Mouse (Mus musculus) mouse trophoblast stem cell (cell line): Measurements from ENCODE around the gene Ankrd36.

Experiments
- in situ Hi-C, 2 experiments: fragments of 300-500 bp; cut with MseI, MboI; formaldehyde crosslinking; loops; 2 replicates in 1 of 2; 3 replicates in 1 of 2; pipeline ENCODE4 v1.15.1; 2025

Gene Ankrd36

GRCm38 (mm10) chr11:5650321-5650720 lies 80.8 kb downstream of the Ankrd36 start:
- in situ Hi-C loops = no loop called here

GRCm38 (mm10) chr11:5682541-5682940 lies 113.1 kb downstream of the Ankrd36 start:
- in situ Hi-C loops = loop anchor here in 1 of 2 experiments (10.0 kb wide), 1 partner anchor 198 kb away; no protein-coding TSS in a partner anchor

- in situ Hi-C loops = loop anchor here in 1 of 2 experiments (10.0 kb wide), 1 partner anchor 199 kb away; no protein-coding TSS in a partner anchor
Measured at GRCm38 (mm10) chr11:5684283-5684682, 114.8 kb downstream of the Ankrd36 start.

GRCm38 (mm10) chr11:5691775-5692174 lies 122.3 kb downstream of the Ankrd36 start:
- in situ Hi-C loops = loop anchor here in 1 of 2 experiments (5.0 kb wide), 1 partner anchor 209 kb away; no protein-coding TSS in a partner anchor

GRCm38 (mm10) chr11:5700808-5701207 lies 131.3 kb downstream of the Ankrd36 start:
- in situ Hi-C loops = no loop called here

- in situ Hi-C loops = no loop called here
Measured at GRCm38 (mm10) chr11:5701300-5701699, 131.8 kb downstream of the Ankrd36 start.

- in situ Hi-C loops = no loop called here
Measured at GRCm38 (mm10) chr11:5701821-5702220, 132.3 kb downstream of the Ankrd36 start.

GRCm38 (mm10) chr11:5702271-5702956 lies 132.9 kb downstream of the Ankrd36 start:
- in situ Hi-C loops = no loop called here

- in situ Hi-C loops = no loop called here
Measured at GRCm38 (mm10) chr11:5702957-5703332, 133.5 kb downstream of the Ankrd36 start.

- in situ Hi-C loops = no loop called here
Measured at GRCm38 (mm10) chr11:5703341-5703740, 133.9 kb downstream of the Ankrd36 start.

GRCm38 (mm10) chr11:5705972-5706371 lies 136.5 kb downstream of the Ankrd36 start:
- in situ Hi-C loops = no loop called here

- in situ Hi-C loops = no loop called here
Measured at GRCm38 (mm10) chr11:5706874-5707529, 137.5 kb downstream of the Ankrd36 start.

- in situ Hi-C loops = no loop called here
Measured at GRCm38 (mm10) chr11:5707530-5708353, 138.3 kb downstream of the Ankrd36 start.

- in situ Hi-C loops = no loop called here
Measured at GRCm38 (mm10) chr11:5715179-5715578, 145.7 kb downstream of the Ankrd36 start.

- in situ Hi-C loops = no loop called here
Measured at GRCm38 (mm10) chr11:5715630-5716105, 146.2 kb downstream of the Ankrd36 start, which contains the start of gene Mrps24. Gene Mrps24, minus strand, starts transcription at chr11:5715680.

- in situ Hi-C loops = no loop called here
Measured at GRCm38 (mm10) chr11:5716246-5716645, 146.8 kb downstream of the Ankrd36 start.

GRCm38 (mm10) chr11:5716938-5717705 lies 147.6 kb downstream of the Ankrd36 start:
- in situ Hi-C loops = no loop called here

- in situ Hi-C loops = no loop called here
Measured at GRCm38 (mm10) chr11:5718611-5719354, 149.3 kb downstream of the Ankrd36 start.

- in situ Hi-C loops = no loop called here
Measured at GRCm38 (mm10) chr11:5729582-5729981, 160.1 kb downstream of the Ankrd36 start.

GRCm38 (mm10) chr11:5732401-5732800 lies 162.9 kb downstream of the Ankrd36 start:
- in situ Hi-C loops = no loop called here
